Mouse (Mus musculus) kidney, postnatal 36 days (tissue): ENCODE measurements around the gene Amz1.

Source experiments
- DNase-seq, 2 experiments: peaks; one replicate each; pipeline ENCODE4 v3.0.0; 2021 to 2022; ENCODE audit warnings: mixed read lengths in 2 of 2

Amz1 gene

DNA sequence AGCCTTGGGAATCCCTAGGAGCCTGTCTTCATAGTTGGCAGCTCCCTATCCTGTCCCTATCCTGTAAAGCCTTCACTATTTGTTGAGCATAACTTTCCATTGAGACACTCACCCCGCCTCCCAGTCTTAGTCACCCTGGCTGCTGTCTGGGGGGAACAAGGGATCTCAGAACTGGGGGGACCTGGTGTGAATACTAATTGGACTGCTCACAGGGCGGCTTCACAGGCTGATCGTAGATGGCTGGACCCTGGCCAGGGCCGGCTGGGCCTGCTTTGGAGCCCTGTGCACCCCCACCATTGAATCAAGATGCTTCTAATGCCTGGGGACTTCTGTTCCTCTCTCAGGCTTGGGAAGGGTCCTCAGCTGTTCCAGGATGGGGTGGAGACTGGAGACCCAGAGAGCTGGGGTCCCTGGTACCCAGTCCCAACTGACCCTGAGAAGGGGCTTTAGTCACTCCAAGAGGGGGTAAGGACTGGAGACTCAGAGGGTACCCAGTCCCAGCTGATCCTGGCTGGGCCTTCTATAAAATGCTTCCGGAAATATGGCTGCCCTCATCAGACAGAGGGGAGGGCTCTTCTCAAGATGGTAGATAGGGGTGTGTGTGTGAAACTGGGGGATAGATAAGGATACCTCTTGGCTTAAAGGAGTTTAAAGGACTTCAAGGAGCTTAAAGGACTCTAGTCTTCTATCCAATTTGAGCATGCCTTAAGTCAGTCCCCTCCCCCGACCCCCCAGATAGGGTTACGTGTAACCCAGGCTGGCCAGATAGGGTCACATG is 2.3 kb downstream of the Amz1 start:
- no peak for DNase-seq

DNA sequence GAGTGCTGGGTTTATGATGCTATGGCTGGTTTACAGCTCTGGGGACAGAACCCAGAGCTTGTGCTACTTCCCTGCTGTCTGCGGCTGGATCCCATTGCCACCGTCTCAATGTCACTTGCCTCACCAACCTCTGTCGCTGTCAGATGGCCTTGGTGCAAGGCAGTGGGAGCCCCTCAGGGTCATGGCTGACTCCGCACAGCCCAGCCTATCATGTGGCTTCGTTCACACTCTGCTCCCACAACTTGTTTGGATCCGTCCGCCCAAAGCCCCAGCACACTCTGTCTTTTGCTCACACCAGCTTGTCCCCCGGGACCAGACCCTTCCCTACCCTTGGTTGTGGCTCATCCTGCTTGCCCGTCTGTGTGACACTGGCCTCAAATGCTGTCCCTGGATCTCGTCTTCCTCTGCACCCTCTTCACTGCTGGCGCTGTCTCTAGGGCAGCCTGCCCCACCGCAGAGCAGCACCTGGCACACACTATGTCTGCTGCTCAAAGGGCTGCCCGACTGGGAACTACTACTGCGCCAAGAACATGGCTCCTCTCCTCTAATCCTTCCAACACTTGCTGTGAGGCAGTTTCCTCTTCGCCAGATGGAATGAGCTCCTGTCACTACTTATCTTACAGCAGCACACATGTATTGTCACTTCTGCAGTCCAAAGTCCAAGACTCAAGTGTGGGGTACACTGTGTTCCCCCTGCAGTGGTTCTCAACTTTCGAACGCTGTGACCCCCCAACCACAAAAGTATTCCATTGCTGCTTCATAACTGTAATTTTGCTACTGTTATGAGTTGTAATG is 3.2 kb downstream of the Amz1 start:
- no peak for DNase-seq

DNA sequence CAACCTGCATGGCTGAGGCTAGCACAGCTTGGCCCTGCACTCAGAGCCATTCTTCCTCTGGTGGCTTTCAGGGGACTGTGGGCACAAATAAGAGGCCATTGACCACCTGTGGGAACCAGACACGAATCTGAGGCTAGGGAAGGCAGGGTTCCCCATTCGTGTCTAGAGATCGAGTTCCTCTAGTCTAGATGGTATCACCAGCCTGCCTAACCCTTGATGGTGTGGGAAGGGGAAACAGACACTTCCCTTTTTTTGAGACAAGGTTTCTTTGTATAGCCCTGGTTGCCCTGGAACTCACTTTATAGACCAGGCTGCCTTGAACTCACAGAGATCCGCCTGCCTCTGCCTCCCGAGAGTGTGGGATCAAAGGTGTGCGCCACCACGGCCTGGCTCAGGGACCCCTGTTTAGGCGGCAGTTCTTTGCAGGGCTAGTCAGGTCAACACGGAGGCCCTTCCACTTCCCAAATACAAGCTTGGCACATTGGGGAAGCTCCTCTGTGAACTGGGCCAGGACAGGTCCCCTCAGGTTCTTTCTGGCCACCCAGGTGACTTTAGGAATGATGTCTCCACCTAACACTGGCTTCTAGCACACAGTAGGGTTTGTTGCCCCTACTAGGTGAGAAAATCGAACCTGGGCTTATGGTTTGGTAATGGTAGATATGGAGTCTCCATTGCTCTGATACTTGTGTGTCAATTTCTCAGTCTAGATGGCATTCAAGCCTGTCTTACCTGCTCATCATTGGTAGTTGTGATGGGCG is 7.3 kb downstream of the Amz1 start:
- no peak for DNase-seq

DNA sequence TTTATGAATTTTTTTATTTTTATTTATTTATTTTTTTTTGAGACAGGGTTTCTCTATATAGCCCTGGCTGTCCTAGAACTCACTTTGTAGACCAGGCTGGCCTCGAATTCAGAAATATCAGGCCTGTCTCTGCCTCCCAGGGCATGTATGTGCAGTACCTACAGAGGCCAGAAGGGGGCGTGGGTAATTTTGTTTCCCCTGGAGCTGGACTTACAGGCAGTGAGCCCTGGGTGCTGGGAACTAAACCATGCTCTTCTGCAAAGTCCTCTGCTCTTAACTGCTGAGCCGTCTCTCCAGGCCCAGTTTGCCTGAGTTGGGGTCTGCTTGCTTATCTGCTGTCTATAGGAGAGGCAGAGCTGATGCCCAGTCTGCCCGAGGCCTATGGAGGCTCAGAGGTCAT is 8.3 kb downstream of the Amz1 start:
- DNase-seq: peak in 1 of 2 experiments; percentile 30

GRCm38 (mm10) chr5:140733336-140733735 is 9.4 kb downstream of the Amz1 start:
- DNase-seq: no peak

DNA sequence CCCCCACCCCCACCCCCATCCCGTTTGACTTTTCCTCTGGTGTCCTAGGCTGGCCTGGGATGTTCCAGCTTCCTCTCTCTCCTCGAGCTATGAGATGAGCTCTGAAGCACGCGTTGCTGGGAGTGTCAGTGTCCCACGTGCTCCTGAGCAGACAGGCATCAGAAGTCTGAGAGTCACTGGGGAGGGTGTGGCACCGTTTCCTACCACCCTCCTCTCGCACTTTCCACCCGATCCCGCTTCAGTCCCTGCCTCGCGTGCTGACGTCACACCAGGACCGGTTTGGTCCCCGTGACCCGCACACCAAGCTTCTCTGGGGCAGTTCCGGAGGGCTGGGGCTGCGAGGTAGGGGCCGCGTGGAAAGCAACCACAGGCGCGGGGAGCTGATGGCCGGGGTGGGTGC is 11.4 kb downstream of the Amz1 start:
- peak; percentile 27 to 41 for DNase-seq

- no peak for DNase-seq
Measured at GRCm38 (mm10) chr5:140736166-140736565, 12.2 kb downstream of the Amz1 start.

- peak in 1 of 2 experiments; percentile 42 for DNase-seq
Measured at GRCm38 (mm10) chr5:140739813-140740212, 15.9 kb downstream of the Amz1 start.

DNA sequence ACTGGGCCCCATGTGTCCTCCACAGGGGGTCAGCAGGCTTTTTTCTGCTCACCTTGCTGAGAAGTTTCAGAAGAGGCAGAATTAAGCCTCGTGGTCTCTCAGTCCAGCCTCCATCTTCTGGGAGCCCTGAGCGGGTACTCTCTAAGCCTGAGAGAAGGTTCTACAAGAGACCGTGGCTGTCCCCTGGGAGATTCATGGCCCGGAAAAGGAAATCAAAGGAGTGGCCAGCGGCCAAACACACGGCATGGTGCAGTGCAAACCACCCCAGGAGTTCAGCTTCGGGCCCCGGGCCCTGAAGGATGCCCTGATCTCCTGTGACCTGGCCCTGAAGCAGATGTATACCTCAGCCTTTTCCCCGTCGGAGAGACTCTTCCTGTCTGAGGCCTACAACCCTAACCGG is 17.1 kb downstream of the Amz1 start:
- DNase-seq: peak; percentile 44 to 68

GRCm38 (mm10) chr5:140741877-140742276 is 17.9 kb downstream of the Amz1 start:
- no peak for DNase-seq

- peak in 1 of 2 experiments; percentile 30 for DNase-seq
Measured at GRCm38 (mm10) chr5:140743706-140744131, 19.8 kb downstream of the Amz1 start.

- DNase-seq: peak; percentile 84 to 92
Measured at GRCm38 (mm10) chr5:140748425-140748824, 24.5 kb downstream of the Amz1 start.

DNA sequence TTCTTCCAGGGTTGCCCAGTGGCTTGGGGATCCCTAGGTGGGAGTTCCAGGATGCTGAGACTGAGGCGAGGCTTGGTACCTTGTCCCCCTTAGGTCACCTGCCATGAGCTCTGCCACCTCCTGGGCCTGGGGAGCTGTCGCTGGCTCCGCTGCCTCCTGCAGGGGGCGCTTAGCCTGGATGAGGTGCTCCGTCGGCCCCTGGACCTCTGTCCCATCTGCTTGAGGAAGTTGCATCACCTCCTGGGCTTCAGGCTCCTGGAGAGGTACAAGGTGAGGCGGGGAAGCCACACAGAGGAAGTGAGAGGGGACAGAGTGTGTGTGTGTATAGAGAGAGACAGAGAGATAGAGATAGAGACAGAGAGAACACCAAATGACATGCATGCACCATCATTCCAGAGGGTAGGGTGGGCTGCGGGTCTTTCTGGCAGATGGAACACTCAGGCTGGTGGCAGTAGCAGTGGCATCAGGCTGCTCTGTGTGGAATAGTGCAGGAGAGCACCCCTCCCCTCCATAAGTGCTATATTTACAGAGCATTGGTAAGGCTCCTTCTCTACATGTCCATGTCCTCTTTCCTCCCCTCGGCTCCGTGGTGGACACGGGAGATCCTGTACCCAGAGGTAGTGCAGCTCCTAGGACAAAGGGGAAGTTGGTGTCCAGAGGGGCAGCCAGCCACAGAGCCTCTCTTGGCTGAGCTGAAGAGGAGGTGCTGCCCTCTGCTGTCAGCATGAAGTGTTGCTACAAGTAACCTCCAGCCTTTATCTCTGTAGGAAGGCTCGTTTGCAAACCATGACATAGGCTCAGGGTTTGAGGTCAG is 25.3 kb downstream of the Amz1 start:
- DNase-seq: peak; percentile 84 to 91

DNA sequence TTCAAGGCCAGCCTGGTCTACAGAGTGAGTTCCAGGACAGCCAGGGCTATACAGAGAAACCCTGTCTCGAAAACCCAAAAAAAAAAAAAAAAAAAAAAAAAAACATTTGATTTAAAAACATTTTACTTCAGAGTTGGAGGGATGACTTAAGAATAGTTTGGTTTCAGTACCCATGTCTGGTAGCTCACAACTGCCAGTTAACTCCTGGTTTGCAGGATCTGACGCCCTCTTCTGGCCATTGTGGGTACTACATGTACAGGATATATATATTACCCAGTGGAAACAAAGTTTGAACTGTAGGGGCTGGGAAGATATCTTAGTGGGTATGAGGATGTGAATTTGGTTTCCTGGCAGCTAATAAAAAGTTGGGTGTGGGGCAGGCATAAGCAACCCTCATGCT is 27.0 kb downstream of the Amz1 start:
- peak in 1 of 2 experiments; percentile 76 for DNase-seq

DNA sequence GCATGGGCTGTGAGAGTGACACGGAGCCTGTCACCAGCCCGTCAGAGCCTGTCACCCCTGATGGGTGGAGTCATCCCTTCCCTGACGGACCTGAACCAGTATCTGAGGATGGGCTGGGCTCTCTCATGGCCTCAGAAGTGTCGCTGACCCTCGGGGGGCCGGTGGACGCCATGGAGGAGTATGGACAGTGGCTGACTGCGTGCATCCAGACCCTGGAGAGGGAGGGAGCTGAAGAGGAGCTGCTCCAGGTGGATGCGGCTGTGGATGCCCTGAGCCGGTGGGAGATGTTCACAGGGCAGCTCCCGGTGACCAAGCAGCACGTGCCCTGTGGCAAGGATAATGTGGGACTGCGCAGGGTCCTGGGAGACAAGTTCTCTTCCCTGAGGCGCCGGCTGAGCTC is 28.1 kb downstream of the Amz1 start:
- DNase-seq: no peak

GRCm38 (mm10) chr5:140752639-140753038 is 28.7 kb downstream of the Amz1 start:
- peak in 1 of 2 experiments; percentile 30 for DNase-seq

- DNase-seq: peak in 1 of 2 experiments; percentile 43
Measured at GRCm38 (mm10) chr5:140753223-140753622, 29.3 kb downstream of the Amz1 start.

DNA sequence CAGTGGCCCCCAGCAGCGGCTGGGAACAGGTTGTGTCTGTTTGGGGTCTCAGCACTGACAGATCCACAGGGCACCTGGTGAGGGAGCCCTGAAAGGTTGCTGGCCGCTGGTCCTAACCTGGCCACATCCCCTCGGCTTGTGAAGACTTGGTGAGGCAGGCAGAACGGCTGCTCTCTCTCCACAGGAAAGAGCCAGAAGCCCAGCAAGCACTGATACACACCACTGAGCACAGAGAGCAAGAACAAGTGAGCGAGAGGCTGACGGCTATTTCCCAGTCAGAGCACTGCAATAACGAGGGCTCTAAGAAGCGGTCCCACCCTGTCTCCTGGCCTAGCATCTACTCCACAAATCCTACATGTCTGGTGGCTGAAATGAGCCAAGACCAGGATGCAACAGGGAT is 34.9 kb downstream of the Amz1 start:
- no peak for DNase-seq

DNA sequence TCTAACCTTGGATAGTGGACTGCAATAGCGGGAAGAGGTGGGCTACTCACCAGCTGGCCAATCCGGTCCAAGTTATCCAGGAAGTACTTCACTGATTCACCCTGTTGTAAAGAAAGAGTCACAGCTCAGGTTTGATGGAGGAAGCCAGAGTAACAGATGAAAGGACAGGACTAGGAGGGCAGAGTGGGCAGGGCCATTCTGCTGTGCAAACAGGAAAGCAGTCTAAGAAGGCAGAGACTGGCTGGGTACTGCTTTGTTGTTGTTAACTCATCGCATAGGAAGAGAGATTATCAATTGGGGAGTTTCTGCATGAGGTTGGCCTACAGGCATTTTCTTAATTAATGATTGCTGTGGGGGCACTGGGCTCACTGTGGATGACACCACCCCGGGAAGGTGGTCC is 38.6 kb downstream of the Amz1 start:
- DNase-seq: no peak

DNA sequence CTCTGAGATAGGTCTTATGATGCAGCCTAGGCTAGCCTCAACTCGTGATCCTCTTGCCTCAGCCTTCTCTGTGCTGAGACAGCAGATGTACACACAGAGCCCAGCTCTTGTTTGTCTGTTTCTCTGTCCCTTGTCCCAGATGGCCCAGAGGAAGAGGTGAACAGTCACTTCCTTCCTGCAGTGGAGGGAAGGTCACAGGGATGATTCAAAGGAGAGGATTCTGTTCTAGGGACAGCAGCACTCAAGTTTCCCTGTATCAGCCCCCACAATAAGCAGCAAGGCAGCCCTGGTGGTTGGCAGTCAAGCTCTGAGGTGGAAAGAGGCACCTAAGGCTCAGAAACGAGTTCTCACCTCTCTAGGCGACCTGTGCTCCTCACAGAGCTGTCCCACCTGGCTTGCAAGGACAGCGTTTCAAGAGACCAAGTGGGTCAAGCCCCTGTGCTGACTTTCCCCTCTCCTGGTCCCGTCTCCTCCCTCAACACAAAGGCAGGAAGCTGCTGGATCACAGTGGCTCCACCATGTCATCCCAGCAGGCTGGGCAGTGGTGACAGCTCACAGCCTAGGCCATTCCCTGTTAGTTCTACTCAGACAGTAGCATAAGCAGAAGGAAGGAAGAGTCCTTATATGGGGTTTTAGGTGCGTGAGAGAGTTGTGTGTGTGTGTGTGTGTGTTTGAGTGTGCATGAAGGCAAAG is 41.1 kb downstream of the Amz1 start:
- peak; percentile 38 to 62 for DNase-seq

- DNase-seq: no peak
Measured at GRCm38 (mm10) chr5:140766566-140766965, 42.6 kb downstream of the Amz1 start.

- DNase-seq: peak; percentile 91 to 92
Measured at GRCm38 (mm10) chr5:140767704-140768141, 43.8 kb downstream of the Amz1 start.
